Mouse (Mus musculus) cortical plate, adult 2 months (tissue): Measurements from ENCODE around the gene Atp6v1g1.

Source experiments
- CTCF ChIP-seq: fragments of 200-500 bp; IDR thresholded peaks from 2 replicates; pipeline ENCODE4 v1.5.1; 2011; ENCODE audit warnings: mild to moderate bottlenecking, control low read depth, low read length; ENCODE audit not compliant: insufficient read depth; ENCODE audit errors: extremely low read depth
- POLR2A ChIP-seq: fragments of 200-500 bp; IDR thresholded peaks from 2 replicates; pipeline ENCODE4 v1.6.1; 2011; ENCODE audit warnings: mild to moderate bottlenecking, low read length, control low read depth; ENCODE audit not compliant: insufficient read depth; ENCODE audit errors: extremely low read depth

DNA sequence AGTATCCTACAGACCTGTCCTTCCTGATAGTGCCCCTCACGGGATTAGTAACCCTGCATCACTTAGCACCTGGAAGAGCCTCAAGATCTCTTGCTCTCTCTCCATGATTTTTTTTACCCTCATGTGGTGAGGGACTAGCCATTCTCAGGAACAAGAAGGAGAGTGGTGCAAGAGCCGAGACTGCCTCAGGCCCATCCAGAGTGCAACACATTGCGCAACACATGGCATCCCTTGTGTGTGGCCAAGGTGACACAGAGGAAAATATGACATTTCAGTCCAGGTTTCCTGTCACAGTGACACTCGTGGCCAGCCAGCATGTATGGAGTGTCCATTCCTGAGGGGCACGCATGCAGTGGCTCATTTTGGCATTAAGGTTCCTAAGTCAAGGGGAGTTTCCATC lies 28.0 kb downstream of the Atp6v1g1 start:
- no peak for TF ChIP-seq CTCF
- no peak for TF ChIP-seq POLR2A
